Mouse (Mus musculus): Measurements from ENCODE around the gene Dnah17.
A peak's percentile ranks its signal among the peaks of the same experiment; 100 is the strongest.

Gene Dnah17

DNA sequence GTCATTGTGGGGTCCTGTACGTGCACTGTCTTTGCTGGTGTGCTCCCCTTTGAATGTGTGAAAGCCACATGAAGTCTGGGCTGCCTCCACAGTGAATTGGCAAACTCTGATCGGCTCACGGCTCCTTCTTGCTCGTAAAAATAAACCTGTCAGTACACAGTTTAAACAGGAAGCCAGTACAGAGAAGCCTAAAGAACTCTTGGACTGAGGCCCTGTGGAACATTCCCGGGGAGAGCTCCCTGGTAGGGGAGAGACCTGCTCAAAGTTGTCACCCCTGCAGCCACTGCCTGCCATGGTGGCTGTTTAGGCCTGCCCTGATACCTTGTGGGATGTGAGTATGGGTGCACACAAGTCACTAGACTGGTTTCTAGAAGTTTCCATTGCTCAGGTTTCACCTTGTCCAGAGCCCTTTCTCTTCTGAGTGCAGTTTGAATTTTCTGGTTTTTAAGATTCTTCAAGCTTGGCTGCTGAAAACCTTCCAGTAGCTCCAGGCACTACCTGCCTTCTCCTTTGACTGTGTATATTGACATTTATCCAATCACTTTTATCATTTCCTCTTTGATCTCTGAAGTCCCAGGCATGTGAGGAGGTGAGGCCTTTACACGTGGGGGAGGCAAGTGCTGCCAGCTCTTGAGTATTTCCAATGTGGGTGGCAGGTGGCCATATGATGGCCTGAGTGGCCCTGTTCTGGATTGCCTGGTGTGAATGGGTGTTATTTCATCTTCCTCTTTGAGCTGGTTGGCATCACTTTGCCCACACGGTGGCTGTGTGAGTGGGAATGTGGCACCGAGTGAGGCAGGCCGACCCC, 136.0 kb downstream of the Dnah17 start:
- peak; percentile 66 for DNase-seq (ENCODE audit: low spot score)

- DNase-seq (ENCODE audit: low spot score) = no peak
These were observed 137.0 kb downstream of the Dnah17 start for GRCm38 (mm10) chr11:117993190-117994175.

GRCm38 (mm10) chr11:117991502-117992470, 138.6 kb downstream of the Dnah17 start:
- DNase-seq (ENCODE audit: low spot score) = no peak

GRCm38 (mm10) chr11:117989926-117990325, 140.5 kb downstream of the Dnah17 start:
- no peak for DNase-seq (ENCODE audit: low spot score)

DNA sequence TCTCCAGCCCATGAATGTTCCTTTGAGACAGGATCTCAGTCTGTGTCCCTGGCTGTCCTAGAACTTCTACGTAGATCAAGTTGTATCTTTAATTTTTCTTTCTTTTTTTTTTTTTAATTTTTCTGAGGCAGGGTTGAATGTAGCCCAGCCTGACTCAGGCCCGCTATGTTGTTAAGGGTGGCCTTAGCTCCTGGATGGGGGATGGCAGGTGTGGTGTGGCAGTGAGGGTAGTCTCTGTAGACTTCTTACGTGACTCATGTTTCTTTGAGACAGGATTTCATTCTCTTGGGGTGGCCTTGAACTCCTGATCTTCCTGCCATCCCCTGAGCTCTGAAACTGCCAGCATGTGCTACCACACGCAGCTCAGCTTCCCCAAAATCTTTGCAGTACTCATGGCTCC, 141.2 kb downstream of the Dnah17 start:
- DNase-seq (ENCODE audit: low spot score) = no peak

DNA sequence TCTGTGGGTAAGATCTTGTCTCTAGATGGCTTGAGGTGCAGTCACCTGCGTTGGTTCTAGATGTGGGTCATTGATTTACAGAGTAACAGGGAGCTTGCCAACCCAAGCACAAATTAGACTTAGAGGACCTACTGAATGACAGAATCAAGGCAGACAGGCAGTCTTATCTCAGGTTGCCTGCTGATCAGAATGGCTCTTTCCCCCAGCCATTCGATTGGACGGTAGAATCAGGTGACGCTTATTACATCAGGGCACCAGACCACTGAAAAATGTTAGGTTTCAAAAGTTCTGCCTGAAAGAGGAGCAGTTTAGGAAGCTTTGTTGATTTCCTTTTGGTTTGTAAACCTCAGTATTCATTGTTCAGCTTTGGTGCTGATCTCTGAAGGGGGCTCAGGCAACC, 142.5 kb downstream of the Dnah17 start:
- no peak for DNase-seq (ENCODE audit: low spot score)

GRCm38 (mm10) chr11:117987032-117987451, 143.4 kb downstream of the Dnah17 start:
- DNase-seq (ENCODE audit: low spot score) = no peak

DNA sequence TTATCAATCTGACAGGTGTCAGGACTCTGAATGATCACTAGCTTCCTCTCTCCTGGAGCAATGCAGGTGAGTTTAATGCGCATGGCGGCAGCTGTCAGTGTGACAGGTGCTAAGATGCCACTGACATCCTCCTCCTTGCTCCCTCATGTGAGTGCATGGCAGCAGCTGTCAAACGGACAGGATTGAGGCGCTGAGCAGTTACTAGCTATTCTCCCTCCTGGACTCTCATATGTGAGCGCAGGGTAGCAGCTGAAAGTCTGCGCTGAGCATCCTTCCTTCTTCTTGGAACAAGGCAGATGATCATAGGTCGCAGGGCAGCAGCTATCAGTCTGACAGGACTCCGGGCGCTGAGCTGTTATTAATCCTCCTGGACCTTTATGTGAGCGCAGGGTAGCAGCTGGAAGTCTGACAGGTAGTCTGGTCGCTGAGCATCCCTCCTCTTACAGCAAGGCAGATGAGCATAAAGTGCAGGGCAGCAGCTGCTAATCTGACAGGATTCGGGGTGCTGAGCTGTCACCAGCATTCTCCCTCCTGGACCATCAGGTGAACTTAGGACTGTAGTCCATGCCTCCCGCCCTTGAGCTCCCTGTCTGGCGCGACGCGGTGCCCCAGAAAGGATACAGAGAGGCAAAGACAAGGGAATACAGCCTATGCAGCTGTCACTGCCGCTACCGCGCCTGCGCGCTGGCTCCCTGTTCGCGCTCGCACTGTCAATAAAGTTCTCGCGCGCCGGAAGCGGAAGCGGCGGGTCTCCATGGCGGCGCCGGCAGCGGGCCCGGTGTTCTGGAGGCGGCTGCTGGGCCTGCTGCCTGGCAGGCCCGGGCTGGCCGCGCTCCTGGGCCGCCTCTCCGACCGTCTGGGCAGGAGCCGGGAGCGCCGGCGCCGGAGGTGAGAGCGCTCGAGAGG, 144.1 kb downstream of the Dnah17 start, which contains the start of gene Pgs1:
TSS of gene Pgs1 (plus strand) at position 167 of the 906 bp plus-strand sequence.
- peak; percentile 90 for DNase-seq (ENCODE audit: low spot score)

- no peak for DNase-seq (ENCODE audit: low spot score)
These were observed 146.7 kb downstream of the Dnah17 start for GRCm38 (mm10) chr11:117983770-117984169.

- no peak for DNase-seq (ENCODE audit: low spot score)
These were observed 148.0 kb downstream of the Dnah17 start for GRCm38 (mm10) chr11:117982426-117982825.

DNA sequence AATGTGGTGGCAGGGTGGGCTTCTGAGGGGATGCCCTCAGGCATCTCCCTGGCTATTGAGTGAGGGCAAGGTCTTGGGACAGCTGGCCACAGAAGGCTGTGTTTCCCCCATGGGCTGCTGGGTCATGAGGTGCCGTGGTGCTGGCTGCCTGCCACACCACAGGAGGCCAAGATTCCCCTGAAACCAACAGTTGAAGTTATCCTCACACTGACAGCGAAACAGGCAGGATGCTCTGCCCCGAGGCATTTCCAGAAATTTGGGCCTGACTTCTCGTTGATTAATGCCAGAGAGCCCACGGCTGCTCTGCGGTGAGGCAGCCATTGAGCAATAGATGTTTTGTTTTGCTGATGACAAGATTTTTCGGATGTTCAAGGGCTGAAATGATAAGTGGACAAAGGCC, 151.0 kb downstream of the Dnah17 start:
- DNase-seq (ENCODE audit: low spot score) = no peak

- DNase-seq (ENCODE audit: low spot score) = no peak
These were observed 152.6 kb downstream of the Dnah17 start for GRCm38 (mm10) chr11:117977694-117978360.

GRCm38 (mm10) chr11:117976081-117976582, 154.3 kb downstream of the Dnah17 start:
- DNase-seq (ENCODE audit: low spot score) = no peak

GRCm38 (mm10) chr11:117975211-117975967, 155.0 kb downstream of the Dnah17 start:
- no peak for DNase-seq (ENCODE audit: low spot score)

DNA sequence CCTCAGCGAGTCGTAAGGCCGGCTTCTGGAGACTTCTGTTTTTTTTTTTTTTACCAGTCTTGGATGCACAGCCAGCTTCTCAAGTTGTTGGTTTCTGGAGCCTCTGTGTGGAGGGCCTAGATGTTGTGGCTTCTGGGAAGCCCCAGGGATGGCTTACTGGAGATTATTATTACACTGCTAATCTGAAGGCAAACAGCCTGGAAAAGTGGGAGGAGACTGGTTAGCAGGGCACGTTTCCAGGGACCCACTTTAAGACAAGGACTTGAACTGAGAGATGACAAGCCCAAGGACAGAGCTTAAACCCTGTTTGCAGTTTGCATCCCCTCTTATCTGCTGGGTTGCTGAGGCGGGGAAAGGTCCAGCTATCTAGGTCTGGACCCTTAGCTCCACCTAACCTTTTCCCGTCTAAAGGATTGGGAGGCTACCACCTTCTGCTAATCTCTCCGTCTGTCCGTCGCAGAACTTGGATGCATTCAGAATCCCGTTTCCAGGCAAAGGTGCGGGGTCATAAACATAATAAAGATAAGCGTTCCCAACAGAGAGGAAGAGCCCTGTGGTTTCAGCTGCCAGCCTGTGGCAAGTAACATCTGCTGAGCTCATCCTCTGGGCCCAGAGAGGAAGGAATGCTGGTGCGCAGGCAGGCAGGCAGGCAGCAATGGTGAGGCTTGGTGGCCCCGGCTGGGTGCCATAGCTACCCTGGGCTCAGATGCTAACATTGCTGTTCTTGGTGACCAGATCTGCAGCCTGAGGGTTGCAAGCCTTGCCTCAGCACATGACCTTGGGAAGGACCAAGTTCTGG, 155.9 kb downstream of the Dnah17 start:
- no peak for DNase-seq (ENCODE audit: low spot score)

GRCm38 (mm10) chr11:117973569-117973968, 156.9 kb downstream of the Dnah17 start:
- DNase-seq (ENCODE audit: low spot score) = no peak

- no peak for DNase-seq (ENCODE audit: low spot score)
These were observed 157.5 kb downstream of the Dnah17 start for GRCm38 (mm10) chr11:117972656-117973558.
